Mouse (Mus musculus) small intestine, adult 2 months (tissue): Measurements from ENCODE around the gene Rpl18a. TPM values are rescaled to one million over a fixed set of nuclear protein-coding genes. Genes with fewer than 3 reads are reported as not detected.

Source experiments
- H3K27ac ChIP-seq: fragments of 200-500 bp; 2 replicates; pipeline ENCODE4 v1.5.1; 2012; ENCODE audit warnings: low read depth, low read length, control low read depth, inconsistent platforms; ENCODE audit not compliant: insufficient read depth
- H3K27me3 ChIP-seq: fragments of 200-500 bp; 2 replicates; pipeline ENCODE4 v1.6.1; 2012; ENCODE audit warnings: mild to moderate bottlenecking, moderate library complexity, low read length, inconsistent platforms; ENCODE audit not compliant: control insufficient read depth, insufficient read depth
- H3K36me3 ChIP-seq: fragments of 200-500 bp; 2 replicates; pipeline ENCODE4 v1.6.1; 2012; ENCODE audit warnings: mild to moderate bottlenecking, low read length, control low read depth, inconsistent platforms; ENCODE audit not compliant: control insufficient read depth, insufficient read depth
- H3K4me1 ChIP-seq: fragments of 200-500 bp; 2 replicates; pipeline ENCODE4 v1.6.1; 2012; ENCODE audit warnings: low read length, inconsistent platforms, mixed read lengths; ENCODE audit not compliant: control insufficient read depth, insufficient read depth, insufficient read length
- H3K4me3 ChIP-seq: fragments of 200-500 bp; 2 replicates; pipeline ENCODE4 v1.5.1; 2012; ENCODE audit warnings: low read depth, mild to moderate bottlenecking, control low read depth, inconsistent platforms, low read length, moderate library complexity
- CTCF ChIP-seq: fragments of 200-500 bp; IDR thresholded peaks from 2 replicates; pipeline ENCODE4 v1.5.1; 2012; ENCODE audit warnings: low read depth, mild to moderate bottlenecking, control low read depth, inconsistent platforms, low read length, moderate library complexity, mixed read lengths; ENCODE audit not compliant: insufficient replicate concordance, insufficient read length; ENCODE audit errors: extremely low read depth
- POLR2A ChIP-seq: fragments of 200-500 bp; IDR thresholded peaks from 2 replicates; pipeline ENCODE4 v1.6.1; 2012; ENCODE audit warnings: low read depth, mild to moderate bottlenecking, control low read depth, inconsistent platforms, low read length, moderate library complexity
- WGBS: fragments of 180-500 bp; shearing (Covaris S2); methylation state at CpG from one replicate; pipeline ENCODE4 v1.1.7; 2018; 5-methylcytosine and 5-hydroxymethylcytosine counted together
- polyA plus RNA-seq: library from polyadenylated mRNA; depleted of rRNA; stranded (reverse); fragments of >200 nt; gene quantifications from 2 replicates; pipeline ENCODE4 v1.2.3, GENCODE M21; 2012

Rpl18a gene
- polyA plus RNA-seq, 1 experiment, result 5,728 TPM

GRCm38 (mm10) chr8:70928778-70929322 lies 31.6 kb upstream of the Rpl18a start:
- TF ChIP-seq CTCF, result no peak
- TF ChIP-seq POLR2A, result no peak
- no peaks in the 10 kb centered on the region for H3K4me1 ChIP-seq
- no peak overlapping the region for H3K4me3 ChIP-seq
- H3K27me3 ChIP-seq, result no peaks in the 10 kb centered on the region
- no peaks in the 10 kb centered on the region for H3K36me3 ChIP-seq
- H3K27ac ChIP-seq, result no peak overlapping the region
- WGBS, result 42% methylated on average over 5 of the region's 5 CpGs

- no peaks in the 10 kb centered on the region for H3K27me3 ChIP-seq
- no peak overlapping the region for H3K4me3 ChIP-seq
- no peaks in the 10 kb centered on the region for H3K4me1 ChIP-seq
- no peak for TF ChIP-seq POLR2A
- no peak for TF ChIP-seq CTCF
- no peaks in the 10 kb centered on the region for H3K36me3 ChIP-seq
- 74% methylated on average over 3 of the region's 3 CpGs for WGBS
- H3K27ac ChIP-seq, result no peak overlapping the region
These were observed 30.9 kb upstream of the Rpl18a start for GRCm38 (mm10) chr8:70928096-70928495.

GRCm38 (mm10) chr8:70926396-70926795 lies 29.2 kb upstream of the Rpl18a start:
- TF ChIP-seq POLR2A (no peak), CTCF (no peak)
- Histone ChIP-seq H3K27me3 (no peaks in the 10 kb centered on the region), H3K4me1 (no peaks in the 10 kb centered on the region), H3K27ac (no peak overlapping the region), H3K4me3 (no peak overlapping the region), H3K36me3 (no peaks in the 10 kb centered on the region)
- WGBS, result 81% methylated on average over 5 of the region's 5 CpGs

- H3K36me3 ChIP-seq, result no peaks in the 10 kb centered on the region
- no peaks in the 10 kb centered on the region for H3K4me1 ChIP-seq
- TF ChIP-seq POLR2A (no peak), CTCF (no peak)
- no peaks in the 10 kb centered on the region for H3K27me3 ChIP-seq
- WGBS, result 95% methylated on average over 4 of the region's 4 CpGs
- H3K27ac ChIP-seq, result no peak overlapping the region
- H3K4me3 ChIP-seq, result no peak overlapping the region
These were observed 28.5 kb upstream of the Rpl18a start for GRCm38 (mm10) chr8:70925754-70926153.

DNA sequence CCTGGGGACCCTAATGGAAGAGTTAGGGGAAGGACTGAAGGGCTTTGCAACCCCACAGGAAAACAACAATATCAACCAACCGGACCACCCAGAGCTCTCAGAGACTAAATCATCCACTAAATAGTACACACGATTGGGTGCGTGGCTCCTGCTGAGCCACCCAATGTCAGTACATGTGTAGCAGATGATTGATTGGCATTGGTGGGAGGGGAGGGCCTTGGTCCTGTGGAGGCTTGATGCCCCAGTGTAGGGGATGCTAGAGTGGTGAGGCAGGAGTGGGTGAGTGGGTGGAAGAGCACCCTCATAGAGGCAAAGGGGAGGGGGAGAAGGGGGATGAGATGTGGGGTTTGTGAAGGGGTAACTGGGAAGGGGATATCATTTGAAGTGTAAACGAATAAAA lies 26.9 kb upstream of the Rpl18a start:
- 85% methylated on average over 4 of the region's 4 CpGs for WGBS
- no peaks in the 10 kb centered on the region for H3K27me3 ChIP-seq
- TF ChIP-seq CTCF, result no peak
- TF ChIP-seq POLR2A, result no peak
- no peak overlapping the region for H3K4me3 ChIP-seq
- no peak overlapping the region for H3K27ac ChIP-seq
- no peaks in the 10 kb centered on the region for H3K4me1 ChIP-seq
- no peaks in the 10 kb centered on the region for H3K36me3 ChIP-seq

- Histone ChIP-seq H3K27me3 (no peaks in the 10 kb centered on the region), H3K4me3 (no peak overlapping the region), H3K27ac (no peak overlapping the region), H3K4me1 (no peaks in the 10 kb centered on the region), H3K36me3 (peaks cover 13% of the 10 kb centered on the region)
- WGBS, result 83% methylated on average over 9 of the region's 9 CpGs
- TF ChIP-seq POLR2A (no peak), CTCF (no peak)
These were observed 23.1 kb upstream of the Rpl18a start for GRCm38 (mm10) chr8:70920049-70920922.

- peaks cover 34% of the 10 kb centered on the region for H3K36me3 ChIP-seq
- WGBS, result 94% methylated on average over 17 of the region's 17 CpGs
- H3K4me1 ChIP-seq, result no peaks in the 10 kb centered on the region; the same call in 1 of the 2 replicates
- no peak for TF ChIP-seq CTCF
- TF ChIP-seq POLR2A, result no peak
- no peaks in the 10 kb centered on the region for H3K27me3 ChIP-seq
- H3K27ac ChIP-seq, result no peak overlapping the region
- H3K4me3 ChIP-seq, result no peak overlapping the region
These were observed 17.5 kb upstream of the Rpl18a start for GRCm38 (mm10) chr8:70914704-70915103.
